Mouse (Mus musculus): ENCODE measurements around the gene Dhrs1. TPM values are rescaled to one million over a fixed set of nuclear protein-coding genes. Genes with fewer than 3 reads are reported as not detected.

The Dhrs1 gene
- total RNA-seq, 2 experiments from 2014 or later = 30.2 to 45.7 TPM

Other genes starting within 250 kb of the Dhrs1 start
Only the 30 nearest of the 35 such genes appear.
- gene Dcaf11, start 185.7 kb downstream of the Dhrs1 start, total RNA-seq (2015) = 32.6 and 45.9 TPM in 2 replicates
- gene Dcaf11, start 185.7 kb downstream of the Dhrs1 start, total RNA-seq (2017) = 61.1 and 69.1 TPM in 2 replicates
- gene A730061H03Rik, start 185.3 kb downstream of the Dhrs1 start, total RNA-seq (2015) = 1.5 and 4.6 TPM in 2 replicates
- gene A730061H03Rik, start 185.3 kb downstream of the Dhrs1 start, total RNA-seq (2017) = 3.3 and 8.2 TPM in 2 replicates
- 0.81 TPM in 1 of 2 replicates, not detected in the other for gene Fitm1, start 170.1 kb downstream of the Dhrs1 start, total RNA-seq (2015)
- gene Fitm1, start 170.1 kb downstream of the Dhrs1 start, total RNA-seq (2017) = 0.20 and 1.00 TPM in 2 replicates
- gene Psme1, start 167.6 kb downstream of the Dhrs1 start, total RNA-seq (2015) = 899 and 931 TPM in 2 replicates
- gene Psme1, start 167.6 kb downstream of the Dhrs1 start, total RNA-seq (2017) = 334 and 421 TPM in 2 replicates
- 5.1 and 5.5 TPM in 2 replicates for gene Emc9, start 160.4 kb downstream of the Dhrs1 start, total RNA-seq (2015)
- gene Emc9, start 160.4 kb downstream of the Dhrs1 start, total RNA-seq (2017) = 6.9 and 9.7 TPM in 2 replicates
- 374 and 388 TPM in 2 replicates for gene Psme2, start 154.6 kb downstream of the Dhrs1 start, total RNA-seq (2015)
- 269 and 370 TPM in 2 replicates for gene Psme2, start 154.6 kb downstream of the Dhrs1 start, total RNA-seq (2017)
- gene Rnf31, start 154.0 kb downstream of the Dhrs1 start, total RNA-seq (2015) = 23.5 and 34.4 TPM in 2 replicates
- gene Rnf31, start 154.0 kb downstream of the Dhrs1 start, total RNA-seq (2017) = 10.5 and 11.3 TPM in 2 replicates
- 20.6 and 24.8 TPM in 2 replicates for gene Irf9, start 142.1 kb downstream of the Dhrs1 start, total RNA-seq (2015)
- 28.2 and 31.3 TPM in 2 replicates for gene Irf9, start 142.1 kb downstream of the Dhrs1 start, total RNA-seq (2017)
- gene Rec8, start 127.7 kb downstream of the Dhrs1 start, total RNA-seq (2015) = 3.5 and 9.5 TPM in 2 replicates
- 0.87 and 4.6 TPM in 2 replicates for gene Rec8, start 127.7 kb downstream of the Dhrs1 start, total RNA-seq (2017)
- gene Ipo4, start 109.7 kb downstream of the Dhrs1 start, total RNA-seq (2015) = 28.3 and 31.0 TPM in 2 replicates
- gene Ipo4, start 109.7 kb downstream of the Dhrs1 start, total RNA-seq (2017) = 12.6 and 19.2 TPM in 2 replicates
- 6.7 and 8.5 TPM in 2 replicates for gene Gm49378, start 107.8 kb downstream of the Dhrs1 start, total RNA-seq (2015)
- 1.5 and 4.9 TPM in 2 replicates for gene Gm49378, start 107.8 kb downstream of the Dhrs1 start, total RNA-seq (2017)
- gene Tm9sf1, start 101.9 kb downstream of the Dhrs1 start, total RNA-seq (2015) = 35.8 and 39.1 TPM in 2 replicates
- 47.3 and 56.1 TPM in 2 replicates for gene Tm9sf1, start 101.9 kb downstream of the Dhrs1 start, total RNA-seq (2017)
- gene Tssk4, start 95.5 kb downstream of the Dhrs1 start, total RNA-seq (2015) = 0.37 and 0.62 TPM in 2 replicates
- gene Tssk4, start 95.5 kb downstream of the Dhrs1 start, total RNA-seq (2017) = 0.08 and 0.88 TPM in 2 replicates
- gene Mdp1, start 85.2 kb downstream of the Dhrs1 start, total RNA-seq (2015) = 19.3 and 21.4 TPM in 2 replicates
- 21.7 and 22.4 TPM in 2 replicates for gene Mdp1, start 85.2 kb downstream of the Dhrs1 start, total RNA-seq (2017)
- gene Gmpr2, start 73.7 kb downstream of the Dhrs1 start, total RNA-seq (2015) = 29.4 and 36.0 TPM in 2 replicates
- 38.1 and 39.5 TPM in 2 replicates for gene Gmpr2, start 73.7 kb downstream of the Dhrs1 start, total RNA-seq (2017)
- gene Nedd8, start 73.6 kb downstream of the Dhrs1 start, total RNA-seq (2015) = 491 and 506 TPM in 2 replicates
- 258 and 288 TPM in 2 replicates for gene Nedd8, start 73.6 kb downstream of the Dhrs1 start, total RNA-seq (2017)
- gene Tinf2, start 63.9 kb downstream of the Dhrs1 start, total RNA-seq (2015) = 19.4 and 23.1 TPM in 2 replicates
- 17.7 and 26.3 TPM in 2 replicates for gene Tinf2, start 63.9 kb downstream of the Dhrs1 start, total RNA-seq (2017)
- 0.35 and 0.61 TPM in 2 replicates for gene Tgm1, start 31.8 kb downstream of the Dhrs1 start, total RNA-seq (2015)
- 0.20 and 1.1 TPM in 2 replicates for gene Tgm1, start 31.8 kb downstream of the Dhrs1 start, total RNA-seq (2017)
- 8.7 and 14.0 TPM in 2 replicates for gene Rabggta, start 23.4 kb downstream of the Dhrs1 start, total RNA-seq (2015)
- 12.6 and 14.0 TPM in 2 replicates for gene Rabggta, start 23.4 kb downstream of the Dhrs1 start, total RNA-seq (2017)
- 25.6 and 26.5 TPM in 2 replicates for gene Nop9, start within 50 bp of the Dhrs1 start, total RNA-seq (2015)
- 27.8 and 32.2 TPM in 2 replicates for gene Nop9, start within 50 bp of the Dhrs1 start, total RNA-seq (2017)
- gene Cideb, start 12.8 kb upstream of the Dhrs1 start, total RNA-seq (2015) = 0.20 and 0.77 TPM in 2 replicates
- 0.51 TPM in 1 of 2 replicates, not detected in the other for gene Cideb, start 12.8 kb upstream of the Dhrs1 start, total RNA-seq (2017)
- gene Ltb4r2, start 15.7 kb upstream of the Dhrs1 start, total RNA-seq (2015) = 0.39 and 0.44 TPM in 2 replicates
- 0.47 and 0.62 TPM in 2 replicates for gene Ltb4r2, start 15.7 kb upstream of the Dhrs1 start, total RNA-seq (2017)
- gene Ltb4r1, start 20.3 kb upstream of the Dhrs1 start, total RNA-seq (2015) = 18.5 and 19.9 TPM in 2 replicates
- 31.4 and 42.4 TPM in 2 replicates for gene Ltb4r1, start 20.3 kb upstream of the Dhrs1 start, total RNA-seq (2017)
- gene Adcy4, start 38.4 kb upstream of the Dhrs1 start, total RNA-seq (2015) = 0.05 TPM in 1 of 2 replicates, not detected in the other
- not detected in 2 replicates for gene Adcy4, start 38.4 kb upstream of the Dhrs1 start, total RNA-seq (2017)
- gene Ripk3, start 43.2 kb upstream of the Dhrs1 start, total RNA-seq (2015) = 116 and 152 TPM in 2 replicates
- gene Ripk3, start 43.2 kb upstream of the Dhrs1 start, total RNA-seq (2017) = 25.3 and 49.9 TPM in 2 replicates
- gene Nfatc4, start 77.5 kb upstream of the Dhrs1 start, total RNA-seq (2015) = not detected in 2 replicates
- not detected in 2 replicates for gene Nfatc4, start 77.5 kb upstream of the Dhrs1 start, total RNA-seq (2017)
- gene Nynrin, start 108.3 kb upstream of the Dhrs1 start, total RNA-seq (2015) = 2.8 and 3.9 TPM in 2 replicates
- 1.9 and 2.7 TPM in 2 replicates for gene Nynrin, start 108.3 kb upstream of the Dhrs1 start, total RNA-seq (2017)
- 0.17 TPM in 1 of 2 replicates, not detected in the other for gene Cbln3, start 138.7 kb upstream of the Dhrs1 start, total RNA-seq (2015)
- gene Cbln3, start 138.7 kb upstream of the Dhrs1 start, total RNA-seq (2017) = 0.07 TPM in 1 of 2 replicates, not detected in the other
- 4.6 and 6.1 TPM in 2 replicates for gene Khnyn, start 139.3 kb upstream of the Dhrs1 start, total RNA-seq (2015)
- 14.3 and 15.3 TPM in 2 replicates for gene Khnyn, start 139.3 kb upstream of the Dhrs1 start, total RNA-seq (2017)
- gene Sdr39u1, start 154.6 kb upstream of the Dhrs1 start, total RNA-seq (2015) = 11.7 and 18.2 TPM in 2 replicates
- gene Sdr39u1, start 154.6 kb upstream of the Dhrs1 start, total RNA-seq (2017) = 4.2 and 6.9 TPM in 2 replicates

All from megakaryocyte progenitor cell, adult 5-6 weeks (primary cell).